In genomic region chr4:131440845-131441244, GRCm38 (mm10) we compare ENCODE assay signal across 26 mouse cellular contexts.
"Had no signal": no experiment of that assay in that cellular context is flagged by ENCODE, and none has a peak within 500 bp of the region (broad histone marks: within the 10 kb centered on the region; RNA-seq: fewer than 3 reads in every experiment).

No protein-coding gene starts in this region.

- H3K36me3 ChIP-seq: heart, embryonic 10.5 days; heart, embryonic 12.5 days; hindbrain, embryonic 10.5 days; hindbrain, embryonic 12.5 days; intestine, embryonic 15.5 days; limb, embryonic 12.5 days; liver, embryonic 12.5 days had no signal

- H3K27ac ChIP-seq: heart, embryonic 10.5 days; hindbrain, embryonic 10.5 days; hindbrain, embryonic 12.5 days; hindbrain, embryonic 14.5 days; intestine, embryonic 15.5 days; kidney, postnatal 0 days; limb, embryonic 12.5 days; liver, embryonic 12.5 days; liver, embryonic 14.5 days had no signal

- H3K27me3 ChIP-seq: hindbrain, embryonic 12.5 days; intestine, embryonic 15.5 days; limb, embryonic 12.5 days; liver, embryonic 12.5 days had no signal

- DNase-seq: gastrocnemius, adult 2 months; gastrocnemius, postnatal 10 days; gastrocnemius, postnatal 25 days; heart, adult 18-20 months; heart, postnatal 10 days; heart, postnatal 4 days; kidney, adult 18-20 months; kidney, adult 8-10 months; kidney, postnatal 14 days; kidney, postnatal 36 days; layer of hippocampus, adult 9-11 months; layer of hippocampus, postnatal 36 days; left cerebral cortex, postnatal 4 days had no signal

- H3K4me2 ChIP-seq: heart, embryonic 12.5 days; hindbrain, embryonic 12.5 days; hindbrain, embryonic 14.5 days; intestine, embryonic 15.5 days; limb, embryonic 12.5 days; liver, embryonic 12.5 days had no signal

- H3K9ac ChIP-seq: heart, embryonic 12.5 days; hindbrain, embryonic 12.5 days; hindbrain, embryonic 14.5 days; intestine, embryonic 15.5 days; limb, embryonic 12.5 days; liver, embryonic 12.5 days; liver, embryonic 14.5 days had no signal

- ATAC-seq: hindbrain, embryonic 16.5 days; inflammation-experienced regulatory T-cells, adult 6 months; intestine, embryonic 15.5 days; intestine, postnatal 0 days; liver, embryonic 12.5 days had no signal

- H3K4me3 ChIP-seq: gastrocnemius, adult 2 months; heart, embryonic 10.5 days; heart, embryonic 12.5 days; hindbrain, embryonic 10.5 days; hindbrain, embryonic 12.5 days; intestine, embryonic 15.5 days; limb, embryonic 12.5 days; liver, embryonic 12.5 days had no signal

- H3K4me1 ChIP-seq: heart, embryonic 12.5 days; intestine, embryonic 15.5 days; liver, embryonic 12.5 days had no signal

- H3K9me3 ChIP-seq: heart, embryonic 10.5 days; heart, embryonic 12.5 days; hindbrain, embryonic 10.5 days; hindbrain, embryonic 12.5 days; intestine, embryonic 15.5 days; limb, embryonic 12.5 days; liver, embryonic 12.5 days had no signal
